Mouse (Mus musculus): ENCODE measurements around the gene Pcsk6.

Pcsk6 gene

DNA sequence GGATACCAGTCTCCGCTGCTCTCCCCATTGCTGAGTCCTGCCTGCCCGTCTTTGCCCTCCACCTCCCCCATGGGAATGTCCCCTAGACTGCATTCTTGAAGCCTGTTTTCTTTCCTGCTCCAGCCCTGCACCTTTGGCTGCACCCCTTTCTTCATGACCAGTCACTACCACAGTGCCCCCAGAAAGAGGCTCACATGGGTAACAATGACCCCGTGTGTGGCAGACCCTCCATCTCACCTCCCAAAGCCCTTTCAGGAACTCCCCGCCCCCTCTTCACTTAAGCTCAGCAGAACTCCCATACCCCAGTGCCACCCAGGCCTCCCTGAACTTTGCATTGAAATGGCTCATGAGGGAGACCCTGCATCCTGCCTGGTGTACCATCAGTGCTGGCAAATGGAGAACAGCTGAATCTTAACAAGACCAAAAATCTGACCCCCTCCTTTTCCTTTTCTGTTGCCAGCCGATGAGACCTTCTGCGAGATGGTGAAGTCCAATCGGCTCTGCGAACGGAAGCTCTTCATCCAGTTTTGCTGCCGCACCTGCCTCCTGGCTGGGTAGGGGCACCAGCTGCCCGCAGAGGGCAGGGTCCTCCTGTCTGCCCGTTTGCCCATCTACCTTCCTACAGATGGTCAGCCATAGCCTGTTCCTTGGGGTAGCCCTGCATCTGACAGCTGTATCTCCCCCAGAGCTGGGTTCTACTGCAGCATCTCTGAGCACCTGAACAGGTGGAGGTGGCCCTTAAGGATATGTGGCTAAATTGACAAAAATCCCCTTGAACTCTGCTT lies 187.1 kb downstream of the Pcsk6 start:
- DNase-seq (ENCODE audit: low read depth, low spot score) = no peak

DNA sequence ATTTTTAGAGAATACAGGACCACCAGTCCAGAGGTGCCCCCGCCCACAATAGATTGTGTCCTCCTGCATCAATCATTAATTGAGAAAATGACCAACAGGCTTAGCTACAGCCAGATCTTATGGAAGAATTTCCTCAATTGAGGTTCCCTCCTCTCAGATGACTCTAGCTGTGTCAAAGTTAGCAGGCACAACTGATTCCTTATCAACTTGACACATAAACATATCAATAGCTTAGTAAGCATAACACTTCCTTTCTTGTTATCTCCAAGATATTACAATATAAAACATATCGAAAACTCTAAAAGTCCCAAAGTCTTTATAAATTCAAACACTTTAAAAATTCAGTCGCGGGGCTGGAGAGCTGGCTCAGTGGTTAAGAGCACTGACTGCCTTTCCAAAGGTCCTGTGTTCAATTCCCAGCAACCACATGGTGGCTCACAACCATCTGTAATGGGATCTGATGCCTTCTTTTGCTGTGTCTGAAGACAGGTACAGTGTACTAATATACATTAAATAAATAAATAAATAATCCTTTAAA lies 192.5 kb downstream of the Pcsk6 start:
- DNase-seq (ENCODE audit: low read depth, low spot score) = no peak

DNA sequence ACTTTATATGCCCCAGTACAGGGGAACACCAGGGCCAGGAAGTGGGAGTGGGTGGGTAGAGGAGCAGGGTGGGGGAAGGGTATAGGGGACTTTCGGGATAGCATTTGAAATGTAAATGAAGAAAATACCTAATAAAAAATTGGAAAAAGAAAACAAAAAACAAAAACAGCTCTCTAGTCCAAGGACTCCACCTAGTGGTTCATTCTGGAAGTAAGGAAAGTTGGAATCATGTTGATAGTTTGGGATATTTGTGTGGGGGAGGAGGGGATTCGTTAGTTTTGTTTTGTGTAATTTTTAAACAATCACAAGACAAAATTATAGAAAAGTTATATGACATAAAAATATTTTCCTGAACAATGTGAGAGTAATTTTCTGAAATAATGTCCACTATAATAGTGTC lies 193.8 kb downstream of the Pcsk6 start:
- DNase-seq (ENCODE audit: low read depth, low spot score) = peak; percentile 14

DNA sequence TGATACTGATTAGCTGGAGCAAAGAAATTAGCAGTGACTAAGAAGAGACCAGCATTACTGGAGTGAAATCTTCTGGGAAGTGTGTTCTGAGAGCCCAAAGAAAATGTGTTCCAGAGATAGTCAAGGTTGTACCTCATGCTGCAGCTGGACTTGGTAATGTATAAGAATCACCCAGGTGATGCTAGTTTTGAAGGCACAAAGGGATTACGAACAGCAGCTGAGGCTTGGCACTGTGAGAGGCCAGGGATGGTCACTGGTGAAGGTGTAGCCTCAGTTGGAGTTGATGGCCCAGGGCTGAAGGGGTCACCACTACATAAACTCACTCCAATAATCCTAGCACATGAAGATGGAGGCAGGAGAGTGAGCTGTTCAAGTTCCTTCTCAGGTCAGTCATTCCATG lies 197.2 kb downstream of the Pcsk6 start, which contains the start of gene Snrpa1:
Gene Snrpa1, plus strand, starts transcription at position 301 of the 400 bp plus-strand sequence.
- no peak for DNase-seq (ENCODE audit: low read depth, low spot score)

DNA sequence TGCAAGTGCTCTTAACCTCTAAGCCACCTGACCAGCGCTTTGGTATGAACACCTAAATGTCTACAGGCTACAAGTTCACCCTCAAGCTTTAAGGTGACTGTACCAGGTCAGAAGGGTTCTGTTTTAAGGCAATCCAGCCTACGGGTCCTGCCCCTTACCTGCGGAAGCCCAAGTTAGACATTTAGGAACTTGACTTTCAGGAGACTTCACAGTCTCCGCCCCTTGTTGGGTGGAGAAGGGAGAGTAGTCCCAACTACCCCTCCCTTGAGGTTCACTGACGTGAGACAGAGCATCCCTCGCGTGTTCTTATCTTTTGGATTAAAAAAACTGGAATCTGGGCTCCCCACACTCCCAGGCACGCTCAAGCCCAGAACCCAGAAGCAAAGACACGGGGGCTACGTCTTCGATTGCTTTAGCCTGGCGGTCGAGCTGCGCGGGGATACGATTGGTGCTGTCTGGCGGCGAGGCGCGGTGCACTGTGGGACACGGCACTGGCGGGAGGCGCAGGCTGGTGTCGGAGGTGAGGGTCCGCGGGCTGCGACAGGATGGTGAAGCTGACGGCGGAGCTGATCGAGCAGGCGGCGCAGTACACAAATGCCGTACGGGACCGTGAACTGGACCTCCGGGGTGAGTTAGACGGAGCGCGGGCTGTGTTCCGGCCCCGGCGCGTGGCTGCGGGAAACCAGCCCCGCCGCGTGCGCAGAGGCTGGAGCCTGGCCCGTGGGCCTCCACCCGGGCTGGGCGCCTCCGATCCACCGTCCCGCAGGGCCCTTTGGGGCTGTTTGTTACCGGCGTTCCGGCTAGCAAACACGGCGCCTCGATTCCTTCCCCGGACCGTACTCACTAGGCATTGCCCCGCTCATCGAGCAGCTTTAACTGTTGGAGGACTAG lies 198.8 kb downstream of the Pcsk6 start:
- DNase-seq (ENCODE audit: low read depth, low spot score) = peak; percentile 89

DNA sequence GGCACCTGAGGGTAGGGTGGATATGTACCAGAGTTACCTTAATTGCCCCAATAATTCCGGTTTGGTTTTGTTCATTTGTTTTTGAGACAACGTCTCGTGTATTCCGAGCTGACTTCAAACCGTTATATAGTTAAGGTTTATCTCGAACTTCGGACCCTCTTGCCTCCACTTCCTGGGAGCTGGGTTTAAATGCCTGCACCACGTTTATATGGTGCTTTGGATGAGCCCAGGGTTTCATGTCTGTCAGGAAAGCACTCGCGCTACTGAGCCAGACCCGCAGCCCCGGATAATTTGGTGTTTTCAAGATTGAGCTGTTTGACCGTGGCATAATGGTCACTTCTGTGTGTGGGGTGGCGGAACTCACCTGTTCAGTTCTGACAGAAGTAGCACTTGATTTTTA lies 199.5 kb downstream of the Pcsk6 start:
- DNase-seq (ENCODE audit: low read depth, low spot score) = peak; percentile 12

DNA sequence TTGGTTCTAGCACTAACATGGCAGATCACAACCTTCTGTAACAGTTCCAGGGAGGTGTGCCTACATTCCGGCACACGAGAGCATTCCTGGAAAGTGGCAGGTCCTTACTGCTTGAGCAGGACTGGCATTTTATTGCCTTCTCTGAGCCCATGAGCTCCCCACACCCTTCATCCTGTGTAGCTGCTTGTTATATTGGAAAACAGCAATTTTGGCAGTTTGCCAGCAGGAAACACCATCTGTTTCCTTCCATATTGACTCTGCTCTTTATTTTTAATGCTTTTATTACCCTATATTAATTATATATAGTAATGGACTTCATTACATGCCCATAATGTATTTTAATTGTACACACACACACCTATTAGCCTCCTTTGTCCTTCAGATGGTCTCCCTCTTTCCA lies 214.9 kb downstream of the Pcsk6 start:
- no peak for DNase-seq (ENCODE audit: low read depth, low spot score)

DNA sequence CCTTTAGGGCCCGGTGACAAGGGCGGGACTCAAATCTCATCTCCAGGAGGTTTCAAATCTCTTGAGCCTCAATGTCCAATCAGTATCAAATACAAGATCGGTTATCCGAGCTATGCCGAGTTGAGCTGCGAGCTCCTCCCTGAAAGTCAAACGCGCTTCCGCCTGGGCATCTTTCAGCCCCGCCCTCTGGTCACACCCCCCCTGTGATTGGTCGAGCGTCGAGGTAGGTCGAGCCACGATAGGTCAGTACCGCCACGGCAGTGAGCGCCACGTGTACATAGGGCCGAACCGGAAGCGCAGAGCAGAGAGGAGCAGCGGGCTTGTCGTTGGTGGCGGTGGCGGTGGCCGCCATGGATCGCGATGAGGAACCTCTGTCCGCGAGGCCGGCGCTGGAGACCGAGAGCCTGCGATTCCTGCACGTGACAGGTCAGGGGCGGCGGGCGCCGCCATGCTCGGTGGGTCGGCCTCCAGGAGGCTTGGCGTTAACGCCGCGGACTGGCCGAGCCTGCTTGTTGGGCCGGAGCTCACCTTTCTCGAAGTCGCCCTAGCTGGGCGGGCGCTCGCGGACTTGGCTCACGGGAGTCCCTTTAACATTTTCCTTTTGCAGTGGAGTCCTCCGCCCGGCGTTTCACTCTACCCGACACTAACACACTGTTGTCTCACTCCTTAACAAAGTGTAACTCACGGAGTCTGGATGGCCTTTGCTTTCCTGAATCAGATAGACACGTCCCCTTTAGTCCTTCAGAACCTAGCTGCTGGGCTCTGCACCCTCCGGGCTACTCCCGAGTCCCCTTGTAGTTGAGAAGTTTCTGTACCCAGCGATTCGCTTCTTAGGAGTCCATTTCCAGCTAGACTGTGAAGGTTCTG lies 218.1 kb downstream of the Pcsk6 start, which contains the start of gene Selenos:
Gene Selenos, plus strand, starts transcription at position 286 of the 867 bp plus-strand sequence.
- DNase-seq (ENCODE audit: low read depth, low spot score) = peak; percentile 98

DNA sequence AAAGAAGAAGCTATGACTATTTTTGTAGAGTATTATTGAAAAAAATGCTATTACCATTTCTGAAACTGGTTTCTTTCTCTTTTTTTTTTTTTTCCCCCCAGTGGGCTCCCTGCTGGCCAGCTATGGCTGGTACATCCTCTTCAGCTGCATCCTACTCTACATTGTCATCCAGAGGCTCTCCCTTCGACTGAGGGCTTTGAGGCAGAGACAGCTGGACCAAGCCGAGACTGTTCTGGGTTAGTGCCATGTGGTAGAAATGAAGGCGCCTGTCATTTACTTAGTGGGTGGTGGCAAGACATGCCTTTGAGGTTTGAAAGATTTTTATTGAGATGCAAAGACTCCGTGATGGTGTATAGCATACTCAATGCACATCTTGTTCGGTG lies 218.7 kb downstream of the Pcsk6 start:
- peak; percentile 24 for DNase-seq (ENCODE audit: low read depth, low spot score)

DNA sequence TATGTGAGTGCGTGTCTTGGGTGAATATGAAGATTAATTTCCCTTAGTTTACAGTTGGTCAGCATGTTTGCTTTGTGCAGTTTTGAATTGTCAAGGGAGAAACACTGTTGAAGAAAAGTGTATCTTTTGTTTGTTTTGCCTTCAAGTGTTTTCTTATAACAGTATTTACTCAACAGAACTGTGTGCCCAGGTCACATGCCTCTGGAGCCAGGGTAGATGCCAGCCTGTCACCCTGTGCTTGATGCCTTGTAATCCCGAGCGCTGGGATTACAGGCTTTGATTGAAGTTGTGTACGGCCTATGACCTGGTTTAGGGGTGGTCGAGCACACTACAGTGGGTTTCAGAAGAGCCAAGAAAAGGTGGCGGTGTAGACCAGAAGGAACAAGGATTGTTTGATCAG lies 222.2 kb downstream of the Pcsk6 start:
- no peak for DNase-seq (ENCODE audit: low read depth, low spot score)

DNA sequence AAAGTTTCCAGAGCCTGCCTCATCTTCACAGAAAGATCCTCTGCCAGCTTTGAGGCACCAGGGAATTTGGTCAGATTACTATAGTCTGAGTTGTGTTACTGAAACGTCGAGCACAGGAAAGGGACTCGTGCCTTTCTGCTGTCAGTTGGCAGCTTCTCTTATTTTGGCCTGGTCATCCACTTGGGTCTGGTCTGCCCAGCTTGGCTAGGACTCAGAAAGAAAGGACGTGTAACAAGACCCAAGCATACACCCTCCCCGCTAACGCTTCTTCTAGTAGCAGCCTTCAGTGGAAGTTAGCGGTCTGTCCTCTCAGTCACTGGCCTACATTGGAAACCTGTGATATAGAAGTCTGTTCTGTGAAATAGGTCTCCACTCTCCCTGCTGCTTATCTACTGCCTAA lies 223.0 kb downstream of the Pcsk6 start:
- DNase-seq (ENCODE audit: low read depth, low spot score) = no peak

DNA sequence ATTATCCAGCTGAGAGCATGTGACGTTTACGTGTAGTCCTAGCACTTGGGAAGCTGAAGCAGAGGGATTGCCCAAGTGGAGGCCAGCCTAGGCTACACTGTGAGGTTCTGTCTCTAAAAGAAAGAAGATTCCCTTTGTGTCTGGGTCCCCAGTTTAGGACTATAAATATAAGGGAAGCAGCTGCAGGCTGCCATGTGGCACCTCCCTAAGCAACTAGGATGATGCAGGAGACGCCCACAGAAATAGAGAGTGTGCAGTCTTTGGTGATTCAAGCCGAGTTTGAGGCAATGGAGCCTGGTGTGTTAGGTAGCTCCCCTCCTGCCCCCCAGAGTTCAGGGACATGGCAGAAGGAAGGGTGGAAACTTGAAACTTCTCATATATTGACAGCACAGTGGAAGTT lies 226.1 kb downstream of the Pcsk6 start:
- DNase-seq (ENCODE audit: low read depth, low spot score) = no peak

DNA sequence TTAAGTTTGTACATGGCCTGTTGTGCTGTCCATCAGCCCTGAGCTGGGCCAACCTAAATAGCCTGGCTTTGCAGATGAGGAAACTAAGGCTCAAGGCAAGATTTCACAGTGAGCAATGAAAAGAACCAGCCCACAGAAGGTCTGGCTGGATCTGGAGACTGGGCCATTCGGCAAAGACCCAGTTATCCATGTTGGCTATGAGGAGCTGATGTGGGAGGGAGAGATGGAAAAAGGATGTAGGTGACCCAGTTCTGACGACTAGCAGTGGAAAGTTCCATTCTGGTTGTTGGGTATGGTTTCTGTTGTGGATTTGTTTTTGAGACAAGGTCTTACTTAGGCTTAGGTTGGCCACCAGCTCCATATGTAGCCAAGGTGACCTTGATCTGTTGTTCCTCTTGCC lies 226.5 kb downstream of the Pcsk6 start:
- no peak for DNase-seq (ENCODE audit: low read depth, low spot score)

DNA sequence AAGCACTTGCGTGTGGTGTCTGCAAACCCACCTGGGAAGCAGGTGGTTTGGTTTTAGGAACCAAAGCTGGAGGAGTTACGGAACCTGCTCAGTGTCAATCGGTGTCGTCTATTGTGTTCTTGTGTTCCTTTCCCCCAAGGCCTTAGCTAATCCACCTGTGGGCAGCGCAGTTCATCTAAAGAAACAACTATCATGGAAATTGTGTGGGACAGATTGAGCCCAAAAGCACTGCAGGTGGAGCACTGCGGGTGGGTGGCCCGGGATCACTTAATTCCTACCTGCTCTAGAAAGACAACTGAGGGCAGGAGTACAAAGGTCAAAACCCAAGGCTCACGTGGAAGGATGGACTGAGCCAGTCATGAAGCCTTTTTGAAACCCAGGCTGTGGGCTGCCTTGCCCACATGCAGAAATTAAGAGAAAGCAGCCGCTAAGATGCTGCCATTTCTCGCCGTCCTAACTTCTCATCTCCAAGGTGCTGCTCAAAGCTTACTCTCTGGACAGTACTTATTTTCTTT lies 229.2 kb downstream of the Pcsk6 start:
- no peak for DNase-seq (ENCODE audit: low read depth, low spot score)

DNA sequence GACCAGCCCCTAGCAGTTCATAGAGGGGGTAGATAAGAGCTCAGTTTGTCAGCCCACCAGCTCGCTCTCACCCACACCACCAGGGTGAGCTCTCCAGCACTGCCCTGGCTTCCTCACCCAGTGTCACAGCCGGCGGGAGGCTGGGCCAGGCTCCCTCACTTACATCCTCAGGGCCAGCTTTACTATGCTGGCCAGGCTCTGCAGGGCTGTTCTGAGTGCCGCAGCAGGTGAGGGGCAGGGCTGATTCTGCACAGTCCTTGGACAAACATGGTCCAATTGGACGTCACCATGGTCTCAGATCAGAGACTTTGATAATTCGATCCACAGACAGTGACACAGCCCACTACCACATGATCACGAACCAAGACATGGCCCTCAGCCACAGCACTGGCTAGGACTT lies 230.0 kb downstream of the Pcsk6 start:
- no peak for DNase-seq (ENCODE audit: low read depth, low spot score)

DNA sequence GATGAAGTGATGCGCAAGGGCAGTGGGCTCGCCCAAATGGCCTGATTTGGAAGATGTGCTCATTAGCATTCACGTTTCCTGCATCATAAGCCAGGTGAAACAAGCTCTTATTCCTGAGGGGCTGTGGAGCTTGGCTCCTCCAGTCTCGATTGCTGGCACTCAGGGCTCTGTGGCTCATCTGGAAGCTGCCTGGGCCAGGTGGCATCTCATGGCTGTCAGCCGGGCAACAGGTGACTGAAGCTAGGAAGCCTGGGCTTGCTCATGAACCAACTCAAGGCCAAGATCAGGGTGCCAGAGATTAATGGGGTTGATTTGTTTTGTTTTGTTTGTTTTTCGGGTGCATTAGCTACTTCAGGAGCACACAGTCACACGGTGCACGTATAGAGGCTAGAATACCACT lies 231.1 kb downstream of the Pcsk6 start:
- no peak for DNase-seq (ENCODE audit: low read depth, low spot score)

DNA sequence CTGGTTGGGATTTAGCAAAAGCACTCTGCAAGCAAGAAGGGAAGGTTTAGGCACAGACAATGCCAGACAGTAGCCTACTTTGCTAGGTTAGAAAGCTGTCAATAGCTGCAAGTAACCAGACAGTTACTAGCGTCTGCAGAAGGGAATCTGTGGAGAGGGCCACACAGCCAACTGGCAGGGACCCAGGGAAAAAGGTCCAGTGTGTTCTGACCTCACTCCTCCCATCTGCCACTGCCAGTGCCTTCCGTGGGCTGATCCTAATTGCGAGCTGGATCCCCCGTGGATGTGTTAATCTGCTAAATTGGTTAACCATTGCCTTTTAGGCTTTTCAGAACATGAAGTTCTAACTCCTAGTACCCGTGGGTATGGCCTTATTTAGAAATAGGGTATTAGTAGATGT lies 232.6 kb downstream of the Pcsk6 start:
- DNase-seq (ENCODE audit: low read depth, low spot score) = no peak

DNA sequence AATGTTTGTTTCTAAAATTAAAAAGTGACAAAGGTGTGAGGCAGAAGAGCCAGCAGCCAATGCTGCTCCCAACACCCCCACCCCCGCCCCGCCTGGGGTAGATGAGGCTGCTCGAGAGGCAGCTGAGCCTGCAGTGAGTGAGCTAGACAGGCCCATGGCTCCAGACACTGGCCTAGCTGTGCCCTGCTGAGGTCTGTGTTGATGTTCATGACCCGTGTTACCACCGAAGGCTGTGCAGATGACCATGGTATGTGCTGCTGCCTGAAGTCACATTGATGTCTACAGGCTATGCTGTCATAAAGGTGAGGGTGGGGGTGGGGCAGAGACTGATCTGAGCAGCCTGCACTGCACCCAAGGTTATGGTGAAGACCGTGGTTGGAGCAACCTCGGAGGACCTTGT lies 237.3 kb downstream of the Pcsk6 start:
- no peak for DNase-seq (ENCODE audit: low read depth, low spot score)
